8 mouse cellular contexts compared by ENCODE assay signal in genomic region chr19:23015516-23015915, GRCm38 (mm10).
DNase-seq lines count a peak whose midpoint lies in the region; ATAC-seq and TF ChIP-seq lines count a peak whose summit lies in the region.
"Had no signal": no experiment of that assay in that cellular context is flagged by ENCODE, and none has a peak within 500 bp of the region (broad histone marks: within the 10 kb centered on the region; RNA-seq: fewer than 3 reads in every experiment).

No protein-coding gene starts in this region.

- TF ChIP-seq CTCF in liver, adult 2 months (IDR thresholded peaks at IDR 0.05; ENCODE audit: low read depth, low read length), result peak; percentile 84
- TF ChIP-seq CTCF in cerebellum, adult 2 months (IDR thresholded peaks at IDR 0.05; ENCODE audit: borderline replicate concordance, insufficient read depth, low read depth, low read length), result peak; percentile 54; the same call in 1 of the 2 replicates

- DNase-seq in liver, adult 2 months (ENCODE audit: extremely low read depth, low read depth, low spot score), result peak; percentile 71
- DNase-seq in adipocyte (ENCODE audit: low spot score), result peak; percentile 43
- peak; percentile 64 to 67 for DNase-seq in cerebellum, adult 2 months
- DNase-seq in heart, postnatal 4 days, result peak; percentile 65
- DNase-seq in T-cell, adult 2 months (ENCODE audit: low spot score), result no peak

- H3K79me2 ChIP-seq in liver, adult 2 months (ENCODE audit: control insufficient read depth, insufficient read depth, low read length), result no peaks in the 10 kb centered on the region

- H3K9ac ChIP-seq in liver, adult 2 months (ENCODE audit: low read depth, low read length), result no peak overlapping the region
- H3K9ac ChIP-seq in liver, embryonic 12.5 days, result no peak overlapping the region
- H3K9ac ChIP-seq: liver, embryonic 15.5 days had no signal

- no peaks in the 10 kb centered on the region for H3K9me3 ChIP-seq in liver, embryonic 12.5 days (replicated peaks)
- H3K9me3 ChIP-seq: liver, embryonic 15.5 days had no signal

- H3K4me3 ChIP-seq in liver, adult 2 months (ENCODE audit: insufficient read depth, low read depth, low read length), result no peak overlapping the region
- H3K4me3 ChIP-seq in liver, embryonic 12.5 days, result no peak overlapping the region
- H3K4me3 ChIP-seq in cerebellum, adult 2 months (replicated peaks; ENCODE audit: insufficient read depth, low read depth, low read length), result no peak overlapping the region
- H3K4me3 ChIP-seq: liver, embryonic 15.5 days had no signal

- H3K27ac ChIP-seq in liver, adult 2 months (replicated peaks; ENCODE audit: insufficient read depth, low read depth, low read length), result no peak overlapping the region
- no peak overlapping the region for H3K27ac ChIP-seq in liver, embryonic 12.5 days
- no peak overlapping the region; the same call in 1 of the 2 replicates for H3K27ac ChIP-seq in cerebellum, adult 2 months (ENCODE audit: insufficient read depth, low read length)
- H3K27ac ChIP-seq: liver, embryonic 15.5 days had no signal

- no peaks in the 10 kb centered on the region for H3K27me3 ChIP-seq in liver, adult 2 months (ENCODE audit: control insufficient read depth, insufficient read depth, low read length)
- no peaks in the 10 kb centered on the region for H3K27me3 ChIP-seq in liver, embryonic 12.5 days (replicated peaks)
- H3K27me3 ChIP-seq in cerebellum, adult 2 months (ENCODE audit: control insufficient read depth, insufficient read depth, low read length), result no peaks in the 10 kb centered on the region
- H3K27me3 ChIP-seq: liver, embryonic 15.5 days had no signal

- no peak for TF ChIP-seq POLR2A in liver, adult 2 months (IDR thresholded peaks at IDR 0.05; ENCODE audit: extremely low read depth, insufficient read depth, low read length)
- TF ChIP-seq POLR2A in cerebellum, adult 2 months (IDR thresholded peaks at IDR 0.05; ENCODE audit: borderline replicate concordance, insufficient read depth, low read length), result no peak

- no peaks in the 10 kb centered on the region for H3K4me1 ChIP-seq in liver, adult 2 months (ENCODE audit: control insufficient read depth, insufficient read depth, low read length)
- H3K4me1 ChIP-seq in liver, embryonic 12.5 days, result no peaks in the 10 kb centered on the region
- H3K4me1 ChIP-seq in cerebellum, adult 2 months (ENCODE audit: control insufficient read depth, insufficient read depth, low read length), result peaks cover 7% of the 10 kb centered on the region
- H3K4me1 ChIP-seq: liver, embryonic 15.5 days had no signal

- WGBS in liver, adult 2 months, result 51% methylated on average over 3 of the region's 3 CpGs
- 31% methylated on average over 3 of the region's 3 CpGs for WGBS in liver, embryonic 12.5 days (ENCODE audit: insufficient replicate concordance)
- WGBS in cerebellum, adult 2 months, result 43% methylated on average over 3 of the region's 3 CpGs

- ATAC-seq in liver, embryonic 12.5 days, result no peak
- ATAC-seq in monocyte, adult 5-6 weeks (replicated peaks; ENCODE audit: insufficient number of reproducible peaks, low FRiP score, low TSS enrichment, poor library complexity, severe bottlenecking), result 0 out of 2 replicates have a peak, but pooled peaks have one; percentile 53

- no peaks in the 10 kb centered on the region for H3K36me3 ChIP-seq in liver, adult 2 months (ENCODE audit: control insufficient read depth, insufficient read depth, low read length)
- no peaks in the 10 kb centered on the region for H3K36me3 ChIP-seq in liver, embryonic 12.5 days
- H3K36me3 ChIP-seq: liver, embryonic 15.5 days had no signal

- no peak overlapping the region for H3K4me2 ChIP-seq in liver, embryonic 12.5 days
- H3K4me2 ChIP-seq: liver, embryonic 15.5 days had no signal
